Mouse (Mus musculus) spleen, postnatal 36 days (tissue): ENCODE data around the gene Las1l.
A peak's percentile ranks its signal among the peaks of the same experiment; 100 is the strongest.

Experiments used
- DNase-seq, 2 experiments: peaks; one replicate each; pipeline ENCODE4 v3.0.0; 2022; ENCODE audit warnings: low spot score in 2 of 2, mixed read lengths in 1 of 2

Gene Las1l

GRCm38 (mm10) chrX:95956497-95957293, at the start of gene Las1l:
Gene Las1l, minus strand, starts transcription at chrX:95956962.
- peak; percentile 88 to 91 for DNase-seq

- DNase-seq, result no peak
Measured at GRCm38 (mm10) chrX:96006395-96006794, 49.6 kb upstream of the Las1l start.

GRCm38 (mm10) chrX:95999601-96000000, 42.8 kb upstream of the Las1l start:
- peak; percentile 8 for DNase-seq

- DNase-seq, result no peak
Measured at GRCm38 (mm10) chrX:95993206-95993605, 36.4 kb upstream of the Las1l start.

GRCm38 (mm10) chrX:95969936-95970335, 13.2 kb upstream of the Las1l start:
- no peak for DNase-seq

GRCm38 (mm10) chrX:95969116-95969515, 12.4 kb upstream of the Las1l start:
- DNase-seq, result no peak

- peak; percentile 79 to 80 for DNase-seq
Measured at GRCm38 (mm10) chrX:95968594-95968965, 11.8 kb upstream of the Las1l start.

- DNase-seq, result peak; percentile 68 to 70
Measured at GRCm38 (mm10) chrX:95967847-95968593, 11.3 kb upstream of the Las1l start.

- no peak for DNase-seq
Measured at GRCm38 (mm10) chrX:95965036-95965435, 8.3 kb upstream of the Las1l start.

- no peak for DNase-seq
Measured at GRCm38 (mm10) chrX:95963366-95963765, 6.6 kb upstream of the Las1l start.

GRCm38 (mm10) chrX:95957461-95957860, 699 bp upstream of the Las1l start:
- DNase-seq, result peak in 1 of 2 experiments; percentile 1

- DNase-seq, result peak in 1 of 2 experiments; percentile 4
Measured at GRCm38 (mm10) chrX:95950776-95951175, 6.0 kb downstream of the Las1l start.

GRCm38 (mm10) chrX:95948135-95948534, 8.6 kb downstream of the Las1l start:
- DNase-seq, result no peak

- DNase-seq, result no peak
Measured at GRCm38 (mm10) chrX:95945496-95945895, 11.3 kb downstream of the Las1l start.

GRCm38 (mm10) chrX:95935481-95935880, 21.3 kb downstream of the Las1l start:
- no peak for DNase-seq

GRCm38 (mm10) chrX:95902716-95903115, 54.0 kb downstream of the Las1l start:
- DNase-seq, result no peak
